Mouse (Mus musculus): ENCODE data around the gene Ube2c. TPM values are rescaled to one million over a fixed set of nuclear protein-coding genes. Genes with fewer than 3 reads are reported as not detected.

The Ube2c gene
- 517 and 530 TPM in 2 replicates for polyA plus RNA-seq (2015; fragmentation: Nextera tagmentation; extraction: Ambion mirVana)

DNA sequence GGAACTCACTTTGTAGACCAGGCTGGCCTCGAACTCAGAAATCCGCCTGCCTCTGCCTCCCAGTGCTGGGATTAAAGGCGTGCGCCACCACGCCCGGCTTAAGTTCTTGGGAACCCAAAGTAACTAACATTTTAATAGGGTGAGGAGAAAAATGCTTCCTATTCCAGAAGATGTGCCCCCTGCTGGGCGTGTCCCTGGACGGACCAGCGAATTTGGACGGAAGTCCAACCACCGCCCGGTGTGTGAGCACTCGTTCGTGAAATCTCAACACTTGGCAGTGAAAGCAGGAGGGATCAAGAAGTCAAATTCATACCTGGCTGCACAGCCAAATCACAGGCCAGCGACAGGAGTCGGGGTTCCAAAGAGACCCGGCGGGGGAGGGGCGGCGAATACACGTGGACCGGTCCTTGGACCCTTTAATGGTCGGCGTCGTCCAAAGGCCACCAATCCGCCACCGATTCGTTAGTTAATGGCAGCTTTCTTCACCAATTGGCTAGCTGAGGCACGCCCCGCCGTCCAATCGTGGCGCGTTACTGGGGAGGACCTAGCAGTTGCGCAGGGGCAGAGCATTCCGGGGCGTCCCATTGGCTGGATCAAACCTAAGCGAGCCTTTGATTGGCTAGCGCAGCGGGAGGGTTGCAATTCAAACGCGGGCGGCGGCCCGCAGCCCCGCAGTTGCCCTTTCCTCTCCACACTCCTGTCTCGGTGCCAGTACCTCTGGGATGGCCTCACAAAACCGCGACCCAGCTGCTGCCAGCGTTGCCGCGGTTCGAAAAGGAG, at the start of gene Ube2c:
Gene Ube2c, plus strand, starts transcription at position 641 of the 780 bp plus-strand sequence.
- H3K9me3 ChIP-seq (replicated peaks): no peaks in the 10 kb centered on the region
- H3K27ac ChIP-seq: peak within 1 kb of the TSS; percentile 84
- H3K27me3 ChIP-seq: no peaks in the 10 kb centered on the region
- 2% methylated on average over 53 of the region's 53 CpGs for WGBS
- peaks cover 65% of the 10 kb centered on the region for H3K36me3 ChIP-seq
- peak within 1 kb of the TSS; percentile 80 for H3K4me2 ChIP-seq
- peak within 1 kb of the TSS; percentile 84 for H3K4me3 ChIP-seq (replicated peaks)
- peak within 1 kb of the TSS; percentile 80 for H3K9ac ChIP-seq
- peaks cover 34% of the 10 kb centered on the region for H3K4me1 ChIP-seq
- ATAC-seq (replicated peaks; ENCODE audit: low FRiP score): peak; percentile 98

- Histone ChIP-seq H3K9me3 (replicated peaks) (no peaks in the 10 kb centered on the region), H3K4me3 (replicated peaks) (no peak overlapping the region), H3K27ac (no peak overlapping the region), H3K27me3 (no peaks in the 10 kb centered on the region), H3K4me1 (no peaks in the 10 kb centered on the region), H3K9ac (no peak overlapping the region), H3K4me2 (no peak overlapping the region), H3K36me3 (no peaks in the 10 kb centered on the region)
- ATAC-seq (replicated peaks; ENCODE audit: low FRiP score): no peak
- WGBS: 69% methylated on average over 4 of the region's 4 CpGs
Measured at GRCm38 (mm10) chr2:164723276-164723675, 46.4 kb upstream of the Ube2c start.

GRCm38 (mm10) chr2:164725895-164726619, 43.6 kb upstream of the Ube2c start:
- no peak overlapping the region for H3K4me2 ChIP-seq
- no peaks in the 10 kb centered on the region for H3K27me3 ChIP-seq
- no peaks in the 10 kb centered on the region for H3K36me3 ChIP-seq
- no peaks in the 10 kb centered on the region for H3K4me1 ChIP-seq
- no peak overlapping the region for H3K27ac ChIP-seq
- no peaks in the 10 kb centered on the region for H3K9me3 ChIP-seq (replicated peaks)
- no peak overlapping the region for H3K4me3 ChIP-seq (replicated peaks)
- 26% methylated on average over 6 of the region's 6 CpGs for WGBS
- ATAC-seq (replicated peaks; ENCODE audit: low FRiP score): peak; percentile 58; the same call in 1 of the 2 replicates
- H3K9ac ChIP-seq: no peak overlapping the region

GRCm38 (mm10) chr2:164731719-164732118, 38.0 kb upstream of the Ube2c start:
- H3K4me3 ChIP-seq (replicated peaks): no peak overlapping the region
- no peak overlapping the region for H3K9ac ChIP-seq
- H3K36me3 ChIP-seq: no peaks in the 10 kb centered on the region
- WGBS: 70% methylated on average over 5 of the region's 5 CpGs
- no peak for ATAC-seq (replicated peaks; ENCODE audit: low FRiP score)
- H3K27me3 ChIP-seq: no peaks in the 10 kb centered on the region
- H3K9me3 ChIP-seq (replicated peaks): no peaks in the 10 kb centered on the region
- no peak overlapping the region for H3K4me2 ChIP-seq
- no peak overlapping the region for H3K27ac ChIP-seq
- no peaks in the 10 kb centered on the region for H3K4me1 ChIP-seq

- Histone ChIP-seq H3K9me3 (replicated peaks) (no peaks in the 10 kb centered on the region), H3K27ac (no peak overlapping the region), H3K4me1 (no peaks in the 10 kb centered on the region), H3K4me2 (no peak overlapping the region), H3K36me3 (no peaks in the 10 kb centered on the region), H3K27me3 (no peaks in the 10 kb centered on the region), H3K4me3 (replicated peaks) (no peak overlapping the region), H3K9ac (no peak overlapping the region)
- WGBS: 92% methylated on average over 2 of the region's 2 CpGs
- ATAC-seq (replicated peaks; ENCODE audit: low FRiP score): no peak
Measured at GRCm38 (mm10) chr2:164733259-164733658, 36.4 kb upstream of the Ube2c start.

DNA sequence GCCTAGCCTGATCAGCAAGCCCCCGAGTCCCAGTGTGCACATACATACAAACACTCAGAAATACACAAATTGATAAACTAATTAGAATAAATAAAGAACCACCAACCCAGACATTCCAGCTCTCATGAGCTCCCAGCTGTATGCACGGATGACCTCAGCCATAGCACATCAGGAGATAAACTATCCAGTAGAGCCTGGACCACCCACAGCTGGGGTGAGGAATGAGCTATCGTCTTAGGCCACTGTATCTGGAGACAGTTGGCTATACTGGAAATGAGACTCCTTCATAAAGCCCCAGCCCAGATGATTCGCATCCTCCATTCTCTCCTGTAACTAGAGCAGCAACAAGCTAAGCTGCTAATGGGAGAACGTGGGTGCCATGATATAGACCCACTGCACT, 34.9 kb upstream of the Ube2c start:
- no peak for ATAC-seq (replicated peaks; ENCODE audit: low FRiP score)
- Histone ChIP-seq H3K4me1 (no peaks in the 10 kb centered on the region), H3K27me3 (no peaks in the 10 kb centered on the region), H3K9ac (no peak overlapping the region), H3K9me3 (replicated peaks) (no peaks in the 10 kb centered on the region), H3K4me2 (no peak overlapping the region), H3K27ac (no peak overlapping the region), H3K36me3 (no peaks in the 10 kb centered on the region), H3K4me3 (replicated peaks) (no peak overlapping the region)
- 79% methylated on average over 5 of the region's 5 CpGs for WGBS

DNA sequence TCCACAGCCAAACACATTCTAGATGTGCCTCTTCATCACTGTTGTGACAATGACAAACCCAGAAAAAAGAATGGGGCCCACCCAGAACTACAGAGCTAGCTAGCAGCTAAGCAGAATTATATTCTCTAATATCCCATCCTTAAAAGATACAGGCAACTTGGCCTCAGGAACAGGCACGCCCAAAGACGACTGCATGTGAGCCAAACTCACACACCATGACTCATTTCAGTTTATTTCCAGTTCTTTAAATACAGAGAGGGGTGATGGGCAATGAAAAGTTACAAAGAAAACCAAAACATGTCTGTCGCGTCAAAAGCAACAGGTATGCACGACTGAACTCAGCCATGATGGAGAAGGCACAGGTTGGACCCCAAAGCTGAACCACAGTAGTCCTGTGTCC, 34.3 kb upstream of the Ube2c start:
- H3K27me3 ChIP-seq: no peaks in the 10 kb centered on the region
- WGBS: 88% methylated on average over 5 of the region's 5 CpGs
- no peaks in the 10 kb centered on the region for H3K4me1 ChIP-seq
- no peak overlapping the region for H3K4me2 ChIP-seq
- H3K4me3 ChIP-seq (replicated peaks): no peak overlapping the region
- no peaks in the 10 kb centered on the region for H3K9me3 ChIP-seq (replicated peaks)
- H3K36me3 ChIP-seq: no peaks in the 10 kb centered on the region
- H3K27ac ChIP-seq: no peak overlapping the region
- H3K9ac ChIP-seq: no peak overlapping the region
- no peak for ATAC-seq (replicated peaks; ENCODE audit: low FRiP score)

DNA sequence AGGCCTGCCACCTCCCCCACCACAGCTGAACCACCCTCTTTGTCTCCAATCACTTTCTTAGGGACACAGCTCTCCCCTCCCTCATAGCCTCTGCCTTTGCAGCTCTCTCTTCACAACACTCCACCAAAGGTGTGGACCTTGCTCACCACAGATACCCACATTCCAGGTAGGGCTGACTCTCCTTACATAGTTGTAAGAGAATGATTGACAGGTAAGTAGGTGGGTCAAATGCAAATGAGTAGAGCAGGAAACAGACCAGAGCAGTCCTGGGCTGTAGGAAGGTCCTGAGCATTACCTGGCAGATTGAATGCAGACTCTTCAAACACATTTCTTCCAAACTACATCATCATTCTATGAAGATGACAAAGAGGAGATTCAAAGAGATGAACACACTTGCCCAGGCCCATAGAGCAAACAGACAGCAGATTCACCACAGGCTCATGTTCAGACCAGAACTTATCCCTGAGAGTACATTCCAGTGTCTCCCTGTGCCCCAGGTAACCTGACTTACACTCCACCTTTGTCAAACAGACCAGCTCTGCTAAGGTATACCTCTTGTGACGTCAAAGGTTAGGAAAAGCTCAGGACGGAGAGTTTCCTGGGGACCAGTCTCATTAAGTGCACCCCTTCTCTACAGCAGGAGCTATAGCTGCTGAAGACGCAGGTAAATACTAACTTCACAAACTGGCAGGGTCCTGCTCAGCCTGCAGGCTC, 32.2 kb upstream of the Ube2c start:
- no peak for ATAC-seq (replicated peaks; ENCODE audit: low FRiP score)
- H3K27me3 ChIP-seq: no peaks in the 10 kb centered on the region
- no peak overlapping the region for H3K9ac ChIP-seq
- no peak overlapping the region for H3K4me3 ChIP-seq (replicated peaks)
- H3K36me3 ChIP-seq: no peaks in the 10 kb centered on the region
- H3K4me2 ChIP-seq: no peak overlapping the region
- no peaks in the 10 kb centered on the region for H3K4me1 ChIP-seq
- 74% methylated on average over 3 of the region's 3 CpGs for WGBS
- H3K27ac ChIP-seq: no peak overlapping the region
- H3K9me3 ChIP-seq (replicated peaks): no peaks in the 10 kb centered on the region

GRCm38 (mm10) chr2:164739876-164740275, 29.8 kb upstream of the Ube2c start:
- ATAC-seq (replicated peaks; ENCODE audit: low FRiP score): no peak
- Histone ChIP-seq H3K4me3 (replicated peaks) (no peak overlapping the region), H3K4me1 (peaks cover 1% of the 10 kb centered on the region), H3K27me3 (no peaks in the 10 kb centered on the region), H3K9ac (no peak overlapping the region), H3K27ac (no peak overlapping the region), H3K4me2 (no peak overlapping the region), H3K36me3 (no peaks in the 10 kb centered on the region), H3K9me3 (replicated peaks) (no peaks in the 10 kb centered on the region)
- WGBS: 64% methylated on average over 7 of the region's 7 CpGs

DNA sequence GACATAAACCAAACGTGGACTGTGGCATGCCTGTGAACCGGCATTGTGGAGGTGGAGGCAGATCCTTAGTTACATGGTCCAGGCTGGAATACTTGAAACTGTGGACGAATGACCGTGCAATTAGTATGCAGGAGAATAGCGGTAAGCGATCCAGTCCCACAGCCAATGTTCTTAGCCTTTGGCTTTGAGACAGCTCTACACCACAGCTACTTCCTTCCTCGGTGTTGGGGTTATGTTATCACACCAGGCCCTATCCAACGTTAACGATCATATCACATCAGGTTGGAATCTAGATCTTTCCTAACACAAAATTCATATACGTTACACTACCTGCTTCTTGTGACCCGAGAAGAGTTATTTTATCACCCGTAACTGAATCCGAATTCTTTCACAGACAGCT, 24.7 kb upstream of the Ube2c start:
- Histone ChIP-seq H3K27ac (no peak overlapping the region), H3K4me3 (replicated peaks) (peak overlapping the region; percentile 85), H3K9ac (peak overlapping the region; percentile 89), H3K4me1 (peaks cover 20% of the 10 kb centered on the region), H3K36me3 (peaks cover 28% of the 10 kb centered on the region), H3K4me2 (peak overlapping the region; percentile 66), H3K9me3 (replicated peaks) (no peaks in the 10 kb centered on the region), H3K27me3 (no peaks in the 10 kb centered on the region)
- no peak for ATAC-seq (replicated peaks; ENCODE audit: low FRiP score)
- WGBS: 67% methylated on average over 13 of the region's 13 CpGs

DNA sequence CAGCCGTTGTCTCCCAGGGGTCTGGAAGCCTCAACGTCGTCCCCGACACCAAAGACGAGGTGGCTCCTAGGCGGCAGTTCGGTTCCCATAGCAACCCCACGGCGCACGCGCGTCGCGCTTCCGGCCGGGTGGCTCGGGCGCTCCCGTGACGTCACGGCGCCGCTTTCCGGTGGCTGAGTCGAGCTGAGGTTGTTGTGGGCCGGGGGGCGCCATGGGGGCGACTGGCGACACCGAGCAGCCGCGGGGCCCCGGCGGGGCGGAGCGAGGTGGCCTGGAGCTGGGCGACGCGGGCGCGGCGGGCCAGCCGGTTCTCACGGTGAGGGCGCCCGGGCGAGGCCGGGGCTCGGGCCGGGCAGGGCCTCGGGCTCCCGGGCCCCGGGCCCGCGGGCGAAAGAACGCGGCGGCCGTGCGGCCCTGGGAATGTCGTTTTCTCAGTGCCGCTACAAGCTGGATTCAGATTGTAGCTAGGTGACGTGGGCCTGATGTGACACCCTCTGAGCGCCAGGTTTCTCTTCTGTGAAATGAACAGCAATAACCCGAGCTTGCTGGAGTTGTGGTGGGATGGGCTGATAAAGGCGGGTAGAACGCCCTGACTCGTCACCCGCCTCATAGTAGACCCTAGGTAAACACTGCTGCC, 23.7 kb upstream of the Ube2c start, which contains the start of the genes Wfdc3 and Dnttip1:
Gene Wfdc3, minus strand, starts transcription at position 89 of the 637 bp plus-strand sequence.
Gene Dnttip1, plus strand, starts transcription at position 141 of the 637 bp plus-strand sequence.
- H3K4me3 ChIP-seq (replicated peaks): peak within 1 kb of the TSS; percentile 85
- WGBS: under 1% methylated on average over 70 of the region's 70 CpGs
- H3K4me2 ChIP-seq: peak within 1 kb of the TSS; percentile 66
- H3K27ac ChIP-seq: peak within 1 kb of the TSS; percentile 73
- H3K36me3 ChIP-seq: peaks cover 37% of the 10 kb centered on the region
- H3K9ac ChIP-seq: peak within 1 kb of the TSS; percentile 89
- no peaks in the 10 kb centered on the region for H3K9me3 ChIP-seq (replicated peaks)
- no peaks in the 10 kb centered on the region for H3K27me3 ChIP-seq
- H3K4me1 ChIP-seq: peaks cover 20% of the 10 kb centered on the region
- ATAC-seq (replicated peaks; ENCODE audit: low FRiP score): peak; percentile 93
